Comparison of ENCODE assay signal across 8 mouse cellular contexts in genomic region chr12:4592541-4593165, GRCm38 (mm10). TPM values are rescaled to one million over a fixed set of nuclear protein-coding genes. Genes with fewer than 3 reads are reported as not detected.
A peak's percentile ranks its signal among the peaks of the same experiment; 100 is the strongest.
DNase-seq lines count a peak whose midpoint lies in the region; ATAC-seq and TF ChIP-seq lines count a peak whose summit lies in the region.

Itsn2 (plus strand) TSS chr12:4592638.
Gm3625 (minus strand) TSS chr12:4592927.

- peak; percentile 63 for DNase-seq in 416B (ENCODE audit: low read depth)
- DNase-seq in adrenal gland, postnatal 25 days = peak; percentile 84
- DNase-seq in heart, adult 2 months = peak; percentile 89 to 90
- DNase-seq in kidney, adult 2 months = peak; percentile 83
- peak; percentile 61 for DNase-seq in limb, embryonic 14.5 days (ENCODE audit: low spot score)
- peak; percentile 74 to 83 for DNase-seq in spleen, adult 18-20 months

- peaks cover 8% of the 10 kb centered on the region; the same call in 1 of the 2 replicates for H3K4me1 ChIP-seq in embryonic facial prominence, embryonic 12.5 days
- H3K4me1 ChIP-seq in heart, adult 2 months (ENCODE audit: control insufficient read depth, insufficient read depth, low read length) = peaks cover 12% of the 10 kb centered on the region
- peaks cover 14% of the 10 kb centered on the region; the same call in 1 of the 2 replicates for H3K4me1 ChIP-seq in kidney, adult 2 months (ENCODE audit: control insufficient read depth, insufficient read depth, low read length)
- H3K4me1 ChIP-seq in limb, embryonic 14.5 days (ENCODE audit: control insufficient read depth, insufficient read depth, low read length) = peaks cover 8% of the 10 kb centered on the region
- peaks cover 8% of the 10 kb centered on the region for H3K4me1 ChIP-seq in midbrain, embryonic 15.5 days

- peak within 1 kb of the TSS; percentile 89 for H3K4me3 ChIP-seq in embryonic facial prominence, embryonic 12.5 days
- H3K4me3 ChIP-seq in heart, adult 2 months = peak within 1 kb of the TSS; percentile 96
- H3K4me3 ChIP-seq in kidney, adult 2 months (ENCODE audit: insufficient read depth, low read depth, low read length) = peak within 1 kb of the TSS; percentile 98
- peak within 1 kb of the TSS; percentile 66 for H3K4me3 ChIP-seq in limb, embryonic 14.5 days (replicated peaks; ENCODE audit: low read length)
- peak within 1 kb of the TSS; percentile 79 for H3K4me3 ChIP-seq in midbrain, embryonic 15.5 days

- H3K4me2 ChIP-seq in embryonic facial prominence, embryonic 12.5 days (replicated peaks) = peak within 1 kb of the TSS; percentile 60
- H3K4me2 ChIP-seq in limb, embryonic 14.5 days (replicated peaks; ENCODE audit: low read depth, low read length, severe bottlenecking) = peak within 1 kb of the TSS; percentile 77
- peak within 1 kb of the TSS; percentile 64 for H3K4me2 ChIP-seq in midbrain, embryonic 15.5 days

- no peak for TF ChIP-seq CTCF in heart, adult 2 months (IDR thresholded peaks at IDR 0.05)
- no peak for TF ChIP-seq CTCF in kidney, adult 2 months (conservative IDR thresholded peaks at IDR 0.05; ENCODE audit: insufficient read depth, insufficient read length, low read depth, low read length)

- intact Hi-C loops in heart, adult 2 months (cut with DNase I) = loop anchor here (5.0 kb wide), 1 partner anchor 115 kb away; the partner anchor contains the start of gene Ncoa1

- peaks cover 3% of the 10 kb centered on the region; the same call in 1 of the 2 replicates for H3K79me2 ChIP-seq in heart, adult 2 months (replicated peaks; ENCODE audit: control insufficient read depth, insufficient read depth, low read length)

- under 1% methylated on average over 49 of the region's 49 CpGs for WGBS in embryonic facial prominence, embryonic 12.5 days
- 1% methylated on average over 48 of the region's 49 CpGs for WGBS in heart, adult 2 months
- under 1% methylated on average over 45 of the region's 49 CpGs for WGBS in kidney, adult 2 months
- under 1% methylated on average over 18 of the region's 49 CpGs for WGBS in limb, embryonic 14.5 days
- WGBS in midbrain, embryonic 15.5 days = under 1% methylated on average over 48 of the region's 49 CpGs

- H3K9ac ChIP-seq in embryonic facial prominence, embryonic 12.5 days = peak within 1 kb of the TSS; percentile 85
- H3K9ac ChIP-seq in heart, adult 2 months (ENCODE audit: low read depth, low read length) = peak within 1 kb of the TSS; percentile 93
- peak within 1 kb of the TSS; percentile 94 for H3K9ac ChIP-seq in limb, embryonic 14.5 days (ENCODE audit: low read depth, low read length, severe bottlenecking)
- H3K9ac ChIP-seq in midbrain, embryonic 15.5 days = peak within 1 kb of the TSS; percentile 68

- TF ChIP-seq POLR2A in heart, adult 2 months (IDR thresholded peaks at IDR 0.05; ENCODE audit: insufficient read depth, low read depth, low read length) = no peak
- TF ChIP-seq POLR2A in kidney, adult 2 months (IDR thresholded peaks at IDR 0.05; ENCODE audit: low read depth, low read length) = peak; percentile 31
- TF ChIP-seq POLR2A in limb, embryonic 14.5 days (IDR thresholded peaks at IDR 0.05; ENCODE audit: borderline replicate concordance, extremely low read depth, insufficient read depth, insufficient read length) = no peak

- no peak for TF ChIP-seq EP300 in heart, adult 2 months (IDR thresholded peaks at IDR 0.05; ENCODE audit: insufficient read depth, low read depth, low read length)

- H3K9me3 ChIP-seq in embryonic facial prominence, embryonic 12.5 days = no peaks in the 10 kb centered on the region
- no peaks in the 10 kb centered on the region for H3K9me3 ChIP-seq in limb, embryonic 14.5 days (ENCODE audit: control insufficient read depth, low read length)
- no peaks in the 10 kb centered on the region for H3K9me3 ChIP-seq in midbrain, embryonic 15.5 days

- ATAC-seq in embryonic facial prominence, embryonic 12.5 days (ENCODE audit: insufficient number of reproducible peaks, insufficient read depth, low FRiP score, low TSS enrichment) = peak; percentile 90
- ATAC-seq in limb, embryonic 14.5 days (ENCODE audit: low FRiP score, low read depth) = peak; percentile 87
- ATAC-seq in midbrain, embryonic 15.5 days (replicated peaks) = peak; percentile 89

- peak within 1 kb of the TSS; percentile 67 for H3K27ac ChIP-seq in embryonic facial prominence, embryonic 12.5 days
- H3K27ac ChIP-seq in heart, adult 2 months = peak within 1 kb of the TSS; percentile 95
- H3K27ac ChIP-seq in kidney, adult 2 months (ENCODE audit: insufficient read depth, low read depth, low read length) = peak within 1 kb of the TSS; percentile 95
- H3K27ac ChIP-seq in limb, embryonic 14.5 days (replicated peaks; ENCODE audit: low read depth, low read length) = peak within 1 kb of the TSS; percentile 81
- peak within 1 kb of the TSS; percentile 71 for H3K27ac ChIP-seq in midbrain, embryonic 15.5 days

- no peaks in the 10 kb centered on the region for H3K36me3 ChIP-seq in embryonic facial prominence, embryonic 12.5 days
- H3K36me3 ChIP-seq in heart, adult 2 months (ENCODE audit: control insufficient read depth, insufficient read depth, low read length) = peaks cover 13% of the 10 kb centered on the region
- H3K36me3 ChIP-seq in kidney, adult 2 months (ENCODE audit: control insufficient read depth, insufficient read depth, low read length) = no peaks in the 10 kb centered on the region
- no peaks in the 10 kb centered on the region for H3K36me3 ChIP-seq in limb, embryonic 14.5 days (ENCODE audit: control insufficient read depth, insufficient read depth, low read length)
- no peaks in the 10 kb centered on the region for H3K36me3 ChIP-seq in midbrain, embryonic 15.5 days (replicated peaks)

- no peaks in the 10 kb centered on the region for H3K27me3 ChIP-seq in embryonic facial prominence, embryonic 12.5 days
- H3K27me3 ChIP-seq in heart, adult 2 months (ENCODE audit: control insufficient read depth, insufficient read depth, low read length) = no peaks in the 10 kb centered on the region
- no peaks in the 10 kb centered on the region for H3K27me3 ChIP-seq in kidney, adult 2 months (replicated peaks; ENCODE audit: control insufficient read depth, insufficient read depth, low read length)
- H3K27me3 ChIP-seq in limb, embryonic 14.5 days (ENCODE audit: control insufficient read depth, insufficient read depth, low read length) = no peaks in the 10 kb centered on the region
- H3K27me3 ChIP-seq in midbrain, embryonic 15.5 days (replicated peaks) = no peaks in the 10 kb centered on the region

RNA-seq across cellular contexts. Expression of gene Itsn2, which starts in this region (rescaled TPM):
- 57.2 and 63.3 TPM in 2 replicates for total RNA-seq in adrenal gland, postnatal 25 days (2021)
- polyA plus RNA-seq in embryonic facial prominence, embryonic 12.5 days (2016; fragmentation: Nextera tagmentation; extraction: Ambion mirVana) = 28.2 and 29.7 TPM in 2 replicates
- 10 to 100 TPM; 40.8 to 41.9 TPM for total RNA-seq in heart, adult 2 months (2021)
- polyA plus RNA-seq in heart, adult 2 months (2012; rRNA removed) = 20.5 and 48.8 TPM in 2 replicates
- polyA plus RNA-seq in kidney, adult 2 months (2012; rRNA removed) = 29.5 and 35.4 TPM in 2 replicates
- polyA plus RNA-seq in limb, embryonic 14.5 days (2012; rRNA removed) = 31.1 and 33.2 TPM in 2 replicates
- 42.6 and 49.3 TPM in 2 replicates for polyA plus RNA-seq in limb, embryonic 14.5 days (2014; fragmentation: Nextera tagmentation; extraction: Ambion mirVana)
- polyA plus RNA-seq in midbrain, embryonic 15.5 days (2015; fragmentation: Nextera tagmentation; extraction: Ambion mirVana) = 21.9 and 25.0 TPM in 2 replicates

RNA-seq across cellular contexts. Expression of gene Gm3625, which starts in this region (rescaled TPM):
- not detected in 2 replicates for total RNA-seq in adrenal gland, postnatal 25 days (2021)
- not detected in 2 replicates for polyA plus RNA-seq in embryonic facial prominence, embryonic 12.5 days (2016; fragmentation: Nextera tagmentation; extraction: Ambion mirVana)
- not detected for total RNA-seq in heart, adult 2 months (2021)
- polyA plus RNA-seq in heart, adult 2 months (2012; rRNA removed) = not detected in 2 replicates
- polyA plus RNA-seq in kidney, adult 2 months (2012; rRNA removed) = not detected in 2 replicates
- polyA plus RNA-seq in limb, embryonic 14.5 days (2012; rRNA removed) = not detected in 2 replicates
- not detected in 2 replicates for polyA plus RNA-seq in limb, embryonic 14.5 days (2014; fragmentation: Nextera tagmentation; extraction: Ambion mirVana)
- polyA plus RNA-seq in midbrain, embryonic 15.5 days (2015; fragmentation: Nextera tagmentation; extraction: Ambion mirVana) = not detected in 2 replicates

Comparison
In these comparisons a context has a peak if more than half of its experiments do, and no peak if none do; other contexts are left out.
1. Peak in every context shown above with its lines: DNase-seq, ATAC-seq, H3K4me3 ChIP-seq and H3K27ac ChIP-seq.